Mouse (Mus musculus) erythroblast, embryonic 14.5 days (primary cell): ENCODE results near the gene Cbx2.

Experiments
- GATA1 ChIP-seq: IDR thresholded peaks from 2 replicates; pipeline ENCODE4 v1.6.1; 2012; ENCODE audit warnings: low read length, inconsistent platforms, mixed read lengths
- TAL1 ChIP-seq: IDR thresholded peaks from 3 replicates; pipeline ENCODE4 v1.6.1; 2012; ENCODE audit warnings: low read length, inconsistent platforms, mixed read lengths

GRCm38 (mm10) chr11:119043761-119044550, 21.2 kb downstream of the Cbx2 start:
- TF ChIP-seq TAL1 (no peak), GATA1 (no peak)
